Mouse (Mus musculus): ENCODE data around the gene Rrp9.

GRCm38 (mm10) chr9:106475046-106475445 is 717 bp upstream of the Rrp9 start:
- TF ChIP-seq POLR2A (IDR thresholded peaks at IDR 0.05; ENCODE audit: extremely low read depth, insufficient read depth, low read length) (no peak), CTCF (IDR thresholded peaks at IDR 0.05; ENCODE audit: extremely low read depth, insufficient read depth, low read length) (no peak)
